Mouse (Mus musculus) adrenal gland, postnatal 14 days (tissue): Measurements from ENCODE around the gene Spout1. TPM values are rescaled to one million over a fixed set of nuclear protein-coding genes. Genes with fewer than 3 reads are reported as not detected.

ENCODE experiments used
- DNase-seq: peaks from one replicate; pipeline ENCODE4 v3.0.0; 2021; ENCODE audit warnings: mixed read lengths
- long read RNA-seq, 2 experiments: library from polyadenylated mRNA; stranded (forward); transcript quantifications; one replicate each; pipeline ENCODE4 v2.0.0; 2021
- total RNA-seq: library from RNA; stranded (reverse); gene quantifications from 2 replicates; pipeline ENCODE4 v1.2.3, GENCODE M21; 2021

Spout1 gene
- 21.8 and 22.2 TPM in 2 replicates for total RNA-seq
- long read RNA-seq, experiment 1, transcript Spout1-207 (11 exons, 2,010 nt) = minor isoform, 6 of 41 reads
- long read RNA-seq, experiment 1, transcript Spout1-201 (12 exons, 1,805 nt) = major isoform, 28 of 41 reads
- long read RNA-seq, experiment 1, partial matches to known transcripts = 1 of 41 reads
- long read RNA-seq, experiment 1, other reads (novel, unspliced or antisense) = 6 of 41 reads
- long read RNA-seq, experiment 2, transcript Spout1-201 (12 exons, 1,805 nt) = major isoform, 15 of 26 reads
- long read RNA-seq, experiment 2, partial matches to known transcripts = 2 of 26 reads
- long read RNA-seq, experiment 2, other reads (novel, unspliced or antisense) = 9 of 26 reads

- peak; percentile 98 for DNase-seq
Measured at GRCm38 (mm10) chr2:30177700-30178675, at the start of gene Spout1. Spout1 (minus strand) TSS chr2:30178459.

GRCm38 (mm10) chr2:30216293-30216692, 38.0 kb upstream of the Spout1 start:
- DNase-seq = no peak

GRCm38 (mm10) chr2:30215493-30215892, 37.2 kb upstream of the Spout1 start:
- DNase-seq = no peak

GRCm38 (mm10) chr2:30214745-30215144, 36.5 kb upstream of the Spout1 start:
- peak; percentile 36 for DNase-seq

- DNase-seq = peak; percentile 45
Measured at GRCm38 (mm10) chr2:30212951-30213350, 34.7 kb upstream of the Spout1 start.

- DNase-seq = no peak
Measured at GRCm38 (mm10) chr2:30212169-30212545, 33.9 kb upstream of the Spout1 start.

- no peak for DNase-seq
Measured at GRCm38 (mm10) chr2:30211408-30212168, 33.3 kb upstream of the Spout1 start.

GRCm38 (mm10) chr2:30207886-30208285, 29.6 kb upstream of the Spout1 start:
- DNase-seq = no peak

GRCm38 (mm10) chr2:30207401-30207800, 29.1 kb upstream of the Spout1 start:
- no peak for DNase-seq

- DNase-seq = peak; percentile 96
Measured at GRCm38 (mm10) chr2:30205629-30206357, 27.5 kb upstream of the Spout1 start, which contains the start of gene Kyat1. Kyat1 (minus strand) TSS chr2:30205847.

GRCm38 (mm10) chr2:30205255-30205628, 27.0 kb upstream of the Spout1 start:
- DNase-seq = peak; percentile 38

- DNase-seq = peak; percentile 55
Measured at GRCm38 (mm10) chr2:30203439-30203838, 25.2 kb upstream of the Spout1 start.

GRCm38 (mm10) chr2:30200388-30200925, 22.2 kb upstream of the Spout1 start:
- no peak for DNase-seq

- peak; percentile 33 for DNase-seq
Measured at GRCm38 (mm10) chr2:30199984-30200383, 21.7 kb upstream of the Spout1 start.

- DNase-seq = no peak
Measured at GRCm38 (mm10) chr2:30198021-30198420, 19.8 kb upstream of the Spout1 start.

- DNase-seq = no peak
Measured at GRCm38 (mm10) chr2:30194656-30195055, 16.4 kb upstream of the Spout1 start.

- no peak for DNase-seq
Measured at GRCm38 (mm10) chr2:30191790-30192580, 13.7 kb upstream of the Spout1 start.

- no peak for DNase-seq
Measured at GRCm38 (mm10) chr2:30185681-30186080, 7.4 kb upstream of the Spout1 start.

- DNase-seq = no peak
Measured at GRCm38 (mm10) chr2:30185276-30185675, 7.0 kb upstream of the Spout1 start.

- no peak for DNase-seq
Measured at GRCm38 (mm10) chr2:30183721-30184120, 5.5 kb upstream of the Spout1 start.
